Mouse (Mus musculus): Measurements from ENCODE around the gene Slc7a7. TPM values are rescaled to one million over a fixed set of nuclear protein-coding genes. Genes with fewer than 3 reads are reported as not detected.

The Slc7a7 gene
- total RNA-seq, 2 experiments from 2014 or later = 0.56 to 2.0 TPM

DNA sequence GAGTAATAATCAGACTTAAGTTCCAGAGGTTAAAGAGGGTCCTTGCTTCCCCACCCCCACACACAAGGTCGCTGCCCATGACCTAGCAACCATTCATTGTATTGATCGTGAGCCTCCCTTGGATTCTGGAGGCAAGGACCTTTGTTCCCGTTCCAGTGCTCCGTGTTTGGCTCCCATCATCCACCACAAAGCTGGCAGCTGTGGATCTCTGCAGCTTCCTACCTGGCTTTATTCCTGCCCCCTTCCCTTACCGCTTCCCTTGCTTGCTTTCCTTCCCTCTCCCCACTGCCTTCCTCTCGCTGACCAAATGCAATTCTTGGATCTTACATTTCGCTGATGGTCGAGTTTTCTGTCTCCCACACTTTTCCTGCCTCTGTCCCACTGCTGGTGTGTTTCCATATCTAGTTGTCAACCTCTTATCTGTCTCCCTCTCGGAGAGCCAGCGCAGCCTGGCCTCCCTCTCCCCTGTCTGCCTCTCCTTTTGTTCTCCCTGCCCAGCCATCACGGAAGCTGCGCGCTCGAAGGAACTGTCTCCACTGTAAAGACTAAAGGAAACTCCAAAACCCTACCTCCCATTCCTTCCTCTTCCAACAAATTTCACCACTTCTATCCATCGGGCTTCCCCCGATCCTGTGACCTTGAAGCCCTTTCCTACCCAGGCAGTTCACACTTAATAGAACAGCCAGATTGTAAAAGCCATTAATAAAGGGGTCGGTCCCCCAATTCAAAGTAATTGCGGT lies 13.0 kb upstream of the Slc7a7 start:
- no peak for DNase-seq
- H3K27ac ChIP-seq = peak overlapping the region; percentile 89
- H3K4me3 ChIP-seq = peak overlapping the region; percentile 88
- intact Hi-C loops (cut with DNase I) = no loop called here
- no peak for TF ChIP-seq CTCF (IDR thresholded peaks at IDR 0.05)

- intact Hi-C loops (cut with DNase I) = loop anchor here (5.0 kb wide), 2 partner anchors 67 to 177 kb away; partner anchors contain the start of genes Abhd4, Dad1 and Oxa1l
- DNase-seq = no peak
- Histone ChIP-seq H3K27ac (no peak overlapping the region), H3K4me3 (no peak overlapping the region)
- no peak for TF ChIP-seq CTCF (IDR thresholded peaks at IDR 0.05)
Observed at GRCm38 (mm10) chr14:54429332-54430093, 11.9 kb upstream of the Slc7a7 start.

DNA sequence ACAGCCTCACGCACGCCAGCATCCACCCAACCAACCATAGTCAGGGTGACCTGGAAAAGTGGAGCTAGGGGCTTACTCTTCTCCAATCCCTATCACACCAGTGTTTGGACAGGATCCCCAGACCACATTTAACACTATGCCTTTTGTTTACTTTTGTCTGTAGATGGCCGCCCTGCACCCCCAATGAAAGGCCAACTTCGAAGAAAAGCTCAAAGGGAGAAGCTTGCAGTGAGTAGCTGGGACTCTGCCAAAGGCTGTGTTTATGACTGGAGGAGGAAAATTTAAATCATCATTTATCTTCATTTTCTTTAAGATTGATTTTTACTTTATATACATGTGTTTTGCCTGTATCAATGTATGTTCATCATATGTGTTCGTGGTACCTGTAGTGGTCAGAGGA lies 10.8 kb upstream of the Slc7a7 start:
- Histone ChIP-seq H3K27ac (no peak overlapping the region), H3K4me3 (no peak overlapping the region)
- no peak for DNase-seq
- intact Hi-C loops (cut with DNase I) = loop anchor here (5.0 kb wide), 2 partner anchors 66 to 176 kb away; partner anchors contain the start of genes Abhd4, Dad1 and Oxa1l
- TF ChIP-seq CTCF (IDR thresholded peaks at IDR 0.05) = no peak

DNA sequence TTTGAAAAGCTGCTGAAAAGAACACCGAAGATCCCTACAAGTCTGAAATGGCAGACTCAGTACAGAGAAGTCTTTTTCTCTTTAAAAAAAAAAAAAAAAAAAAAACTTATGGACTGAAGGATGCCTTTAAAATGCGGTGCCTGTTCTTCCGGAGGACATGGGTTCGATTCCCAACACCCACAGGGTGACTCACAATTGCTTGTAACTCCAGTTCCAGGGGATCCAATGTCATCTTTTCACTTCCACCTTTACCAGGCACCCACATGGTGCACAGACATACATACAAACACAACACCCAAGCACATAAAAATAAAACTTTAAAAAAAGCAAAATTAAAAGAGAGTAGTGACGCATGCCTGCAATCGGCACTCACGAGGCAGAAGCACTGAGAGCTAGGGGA lies 10.1 kb upstream of the Slc7a7 start:
- no peak for TF ChIP-seq CTCF (IDR thresholded peaks at IDR 0.05)
- H3K4me3 ChIP-seq = peak overlapping the region; percentile 98
- intact Hi-C loops (cut with DNase I) = loop anchor here (5.0 kb wide), 2 partner anchors 65 to 175 kb away; partner anchors contain the start of genes Abhd4, Dad1 and Oxa1l
- no peak for DNase-seq
- H3K27ac ChIP-seq = no peak overlapping the region

DNA sequence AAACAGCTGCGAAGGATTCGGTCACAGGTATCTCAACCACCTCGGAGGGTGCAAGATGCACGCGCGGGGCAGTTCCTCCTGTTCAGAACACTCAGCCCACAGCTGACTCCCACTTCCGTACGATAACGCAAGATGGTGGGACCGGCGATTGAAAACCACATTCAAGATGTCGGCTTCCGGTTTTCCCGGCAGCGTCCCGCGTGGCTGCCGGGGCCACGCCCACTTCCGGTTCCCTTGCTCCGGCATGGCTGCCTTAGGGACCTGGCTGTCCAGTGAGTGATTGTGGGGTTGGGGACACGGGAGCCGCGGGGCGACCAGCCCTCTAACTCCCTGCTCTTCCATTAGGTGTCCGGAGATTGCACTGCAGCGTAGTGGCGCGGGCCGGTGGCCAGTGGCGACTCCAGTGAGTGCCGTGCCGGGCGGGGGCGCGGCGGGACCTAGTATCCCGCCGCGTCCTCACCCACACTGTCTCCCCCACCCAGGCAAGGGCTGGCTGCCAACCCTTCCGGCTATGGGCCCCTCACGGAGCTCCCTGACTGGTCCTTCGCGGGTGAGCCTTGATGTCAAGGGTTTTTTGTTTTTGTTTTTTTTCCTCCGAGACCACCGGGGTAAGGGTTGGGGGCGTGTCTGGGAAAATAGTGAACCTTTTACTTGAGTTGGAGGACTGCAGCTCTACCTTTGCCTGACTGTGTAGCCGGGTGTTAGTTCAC lies 9.3 kb upstream of the Slc7a7 start, which contains the start of gene Mrpl52:
Gene Mrpl52 (plus strand): TSS at position 221 of the 710 bp plus-strand sequence.
- intact Hi-C loops (cut with DNase I) = loop anchor here (5.0 kb wide), 2 partner anchors 65 to 175 kb away; partner anchors contain the start of genes Abhd4, Dad1 and Oxa1l
- Histone ChIP-seq H3K27ac (peak within 1 kb of the TSS; percentile 85), H3K4me3 (peak within 1 kb of the TSS; percentile 98)
- no peak for TF ChIP-seq CTCF (IDR thresholded peaks at IDR 0.05)
- DNase-seq = peak; percentile 95

- intact Hi-C loops (cut with DNase I) = loop anchor here (5.0 kb wide), 2 partner anchors 64 to 174 kb away; partner anchors contain the start of genes Abhd4, Dad1 and Oxa1l
- no peak for DNase-seq
- peak overlapping the region; percentile 98 for H3K4me3 ChIP-seq
- TF ChIP-seq CTCF (IDR thresholded peaks at IDR 0.05) = no peak
- H3K27ac ChIP-seq = peak overlapping the region; percentile 85
Observed at GRCm38 (mm10) chr14:54426003-54426688, 8.6 kb upstream of the Slc7a7 start.

DNA sequence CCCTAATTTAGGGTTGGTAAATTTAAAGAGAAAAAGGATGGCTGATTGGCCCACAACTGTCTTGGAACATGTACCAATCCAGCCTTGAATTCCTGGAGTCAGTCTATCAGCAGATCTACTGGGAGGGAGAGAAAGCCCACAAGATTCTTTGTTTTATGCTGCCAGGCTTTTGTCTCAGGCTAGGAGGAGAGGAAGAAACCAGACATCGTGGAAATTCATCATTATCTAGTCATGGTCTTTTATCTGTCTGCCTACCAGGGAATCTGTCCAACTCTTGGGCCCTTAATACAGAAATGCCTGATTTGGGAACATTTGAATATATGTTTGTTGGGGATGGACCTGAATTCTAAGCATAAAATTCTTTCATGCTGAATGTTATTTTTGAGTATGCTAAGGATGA lies 8.0 kb upstream of the Slc7a7 start:
- intact Hi-C loops (cut with DNase I) = loop anchor here (5.0 kb wide), 2 partner anchors 63 to 173 kb away; partner anchors contain the start of genes Abhd4, Dad1 and Oxa1l
- H3K27ac ChIP-seq = no peak overlapping the region

DNA sequence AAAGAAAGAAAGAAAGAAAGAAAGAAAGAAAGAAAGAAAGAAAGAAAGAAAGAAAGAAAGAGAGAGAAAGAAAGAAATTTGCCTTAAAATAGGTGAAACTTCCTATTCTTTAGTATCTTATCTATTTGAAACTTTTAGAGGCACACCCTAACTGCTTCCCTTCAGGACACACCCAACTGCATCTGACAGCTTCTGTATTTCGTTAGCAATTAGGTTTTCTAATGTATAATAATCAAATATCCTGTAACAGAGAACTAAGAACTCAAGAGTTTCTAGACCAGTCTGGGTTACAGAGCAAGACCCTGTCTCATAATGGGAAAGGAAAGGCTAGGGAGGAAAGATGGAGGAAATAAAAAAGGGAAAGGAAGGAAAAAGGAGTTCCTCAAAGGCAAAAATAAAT lies 7.1 kb upstream of the Slc7a7 start:
- TF ChIP-seq CTCF (IDR thresholded peaks at IDR 0.05) = no peak
- H3K4me3 ChIP-seq = no peak overlapping the region
- H3K27ac ChIP-seq = no peak overlapping the region
- DNase-seq = no peak
- intact Hi-C loops (cut with DNase I) = loop anchor here (5.0 kb wide), 2 partner anchors 62 to 172 kb away; partner anchors contain the start of genes Abhd4, Dad1 and Oxa1l

More for the DNA sequence above, 8.0 kb upstream of the Slc7a7 start:
- TF ChIP-seq CTCF (IDR thresholded peaks at IDR 0.05) = no peak
- DNase-seq = no peak
- peak overlapping the region; percentile 98 for H3K4me3 ChIP-seq

- DNase-seq = no peak
- Histone ChIP-seq H3K27ac (no peak overlapping the region), H3K4me3 (no peak overlapping the region)
- TF ChIP-seq CTCF (IDR thresholded peaks at IDR 0.05) = peak; percentile 76
- intact Hi-C loops (cut with DNase I) = loop anchor here (2.0 kb wide), 1 partner anchor 25 kb away; no protein-coding TSS in a partner anchor
Observed at GRCm38 (mm10) chr14:54423406-54423805, 5.8 kb upstream of the Slc7a7 start.

DNA sequence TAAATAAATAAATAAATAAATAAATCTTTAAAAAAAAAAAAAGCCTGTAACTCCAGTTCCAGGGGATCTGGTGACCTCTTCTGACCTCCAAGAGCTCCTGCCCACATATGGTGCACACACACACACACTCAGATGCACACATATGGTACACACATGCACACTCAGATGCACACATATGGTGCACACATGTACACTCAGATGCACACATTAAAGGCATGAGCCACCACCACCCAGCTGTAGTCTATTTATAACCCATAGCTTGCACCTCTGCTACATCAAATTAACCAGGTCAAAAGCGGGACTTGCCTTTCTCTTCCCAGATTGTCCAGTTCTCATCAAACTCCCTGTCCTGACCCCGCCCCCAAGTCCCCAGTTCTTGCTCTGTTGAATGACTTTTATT lies 3.4 kb upstream of the Slc7a7 start:
- intact Hi-C loops (cut with DNase I) = no loop called here
- no peak overlapping the region for H3K27ac ChIP-seq
- DNase-seq = no peak
- TF ChIP-seq CTCF (IDR thresholded peaks at IDR 0.05) = no peak
- no peak overlapping the region for H3K4me3 ChIP-seq

GRCm38 (mm10) chr14:54416830-54417229 lies 750 bp downstream of the Slc7a7 start:
- TF ChIP-seq CTCF (IDR thresholded peaks at IDR 0.05) = no peak
- intact Hi-C loops (cut with DNase I) = no loop called here
- DNase-seq = no peak
- no peak overlapping the region for H3K4me3 ChIP-seq
- no peak overlapping the region for H3K27ac ChIP-seq

Data from gastrocnemius, adult 2 months (tissue).